Mouse (Mus musculus) retina, postnatal 1 day (tissue): Measurements from ENCODE around the gene Gm13889.

ENCODE experiments used
- DNase-seq: peaks from one replicate; pipeline ENCODE4 v3.0.0-alpha.2; 2012

The Gm13889 gene

GRCm38 (mm10) chr2:93956908-93957784 lies at the start of gene Gm13889:
Gm13889 (minus strand) TSS chr2:93957201.
- peak; percentile 90 for DNase-seq

GRCm38 (mm10) chr2:94002331-94002730 lies 45.3 kb upstream of the Gm13889 start:
- DNase-seq, result peak; percentile 89

DNA sequence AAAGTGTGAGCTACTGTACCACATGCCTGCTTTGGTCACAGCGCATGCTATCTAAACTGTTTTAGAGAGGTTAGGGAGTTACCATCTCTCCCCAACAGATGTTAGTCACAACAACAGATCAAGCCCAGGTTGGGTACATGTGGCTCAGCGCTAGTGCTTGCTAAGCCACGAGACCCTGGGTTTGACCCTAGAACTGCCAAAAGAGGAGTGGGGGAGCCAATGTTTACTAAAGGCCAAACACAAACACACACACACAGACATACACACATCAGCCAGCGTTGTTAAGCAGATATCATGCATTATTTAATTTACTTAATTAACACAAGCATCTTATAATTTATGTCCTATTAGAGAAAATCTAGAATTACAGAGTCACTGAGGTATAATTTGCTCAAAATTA lies 44.9 kb upstream of the Gm13889 start:
- DNase-seq, result no peak

DNA sequence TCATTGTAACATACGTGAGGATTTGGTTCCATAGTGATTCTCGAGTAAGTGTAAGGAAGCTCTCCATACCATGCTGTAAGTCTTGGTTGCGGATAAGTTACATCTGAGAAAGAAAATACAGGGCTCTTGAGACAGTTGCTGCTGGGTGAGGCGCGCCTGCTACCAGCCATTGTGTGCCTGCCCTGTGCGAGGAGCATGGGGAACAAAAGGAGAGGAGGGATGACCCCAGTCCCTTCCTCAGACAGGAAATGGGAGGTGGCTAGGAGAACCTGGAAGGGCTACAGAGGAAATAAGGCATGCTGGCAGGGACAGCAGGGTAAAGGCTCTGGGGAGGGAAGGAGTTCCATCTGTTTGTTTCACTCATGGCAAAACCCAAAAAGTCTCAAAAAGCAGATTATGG lies 44.4 kb upstream of the Gm13889 start:
- no peak for DNase-seq

DNA sequence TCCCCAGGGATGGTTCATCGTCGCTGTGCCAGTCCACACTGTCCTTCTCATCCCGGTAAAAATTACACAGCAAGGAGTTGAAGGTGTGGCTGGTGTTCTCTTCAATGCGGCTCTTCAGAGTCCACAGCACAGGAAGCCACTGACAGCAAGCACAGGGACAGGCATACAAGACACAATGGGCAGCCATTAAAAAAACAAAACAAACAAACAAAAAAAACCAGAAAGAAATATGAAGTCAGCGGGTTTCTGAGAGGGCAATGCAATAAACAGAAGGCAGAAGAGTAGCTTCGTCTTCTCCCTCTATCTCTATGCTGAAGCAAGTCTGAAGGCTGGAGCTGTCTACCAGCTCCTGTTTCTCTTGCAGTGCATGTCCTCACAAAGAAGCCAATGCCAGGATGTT lies 39.3 kb upstream of the Gm13889 start, which contains the start of gene Gm27027:
TSS of gene Gm27027 (minus strand) at position 101 of the 400 bp plus-strand sequence.
- no peak for DNase-seq

DNA sequence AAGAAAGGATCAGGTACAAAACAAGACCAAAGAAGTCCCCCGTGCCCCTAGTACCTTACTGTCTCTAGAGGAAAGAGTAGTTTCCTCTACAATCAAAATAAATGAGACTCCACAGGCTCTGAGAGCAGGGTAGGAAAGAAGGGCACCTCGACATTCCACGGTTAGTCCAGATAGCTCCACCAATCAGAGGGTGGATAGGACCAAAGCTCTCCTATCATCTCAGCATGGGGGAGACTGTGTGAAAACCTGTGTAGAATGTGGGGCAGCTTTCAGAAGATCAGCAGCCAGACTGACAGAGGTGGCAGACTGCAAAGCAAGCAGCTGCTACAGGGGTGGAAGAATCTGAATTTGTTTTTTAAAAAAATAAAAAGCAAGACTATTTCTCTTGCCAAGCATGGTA lies 35.8 kb upstream of the Gm13889 start:
- DNase-seq, result no peak

- DNase-seq, result no peak
Observed at GRCm38 (mm10) chr2:93992259-93992658, 35.3 kb upstream of the Gm13889 start.

GRCm38 (mm10) chr2:93991336-93991735 lies 34.3 kb upstream of the Gm13889 start:
- no peak for DNase-seq

DNA sequence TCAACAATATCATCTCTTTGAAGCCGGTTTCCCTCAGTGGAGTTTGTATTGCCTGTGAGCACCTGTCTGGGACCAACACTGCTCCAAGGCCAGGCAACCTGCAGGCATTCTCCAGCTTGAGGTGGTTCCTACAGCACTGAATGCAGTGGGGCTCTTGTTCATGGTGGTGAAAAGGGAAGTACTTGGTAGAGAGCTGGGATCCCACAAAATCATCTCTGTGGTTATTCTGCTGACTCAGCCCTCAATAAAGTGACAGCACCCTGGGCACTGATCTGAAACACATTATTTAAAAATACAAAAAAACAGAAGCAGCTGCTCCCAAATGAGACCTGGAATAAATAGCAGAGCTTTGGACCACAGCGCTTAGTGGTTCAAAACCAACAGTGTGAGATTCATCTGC lies 31.4 kb upstream of the Gm13889 start:
- DNase-seq, result no peak

DNA sequence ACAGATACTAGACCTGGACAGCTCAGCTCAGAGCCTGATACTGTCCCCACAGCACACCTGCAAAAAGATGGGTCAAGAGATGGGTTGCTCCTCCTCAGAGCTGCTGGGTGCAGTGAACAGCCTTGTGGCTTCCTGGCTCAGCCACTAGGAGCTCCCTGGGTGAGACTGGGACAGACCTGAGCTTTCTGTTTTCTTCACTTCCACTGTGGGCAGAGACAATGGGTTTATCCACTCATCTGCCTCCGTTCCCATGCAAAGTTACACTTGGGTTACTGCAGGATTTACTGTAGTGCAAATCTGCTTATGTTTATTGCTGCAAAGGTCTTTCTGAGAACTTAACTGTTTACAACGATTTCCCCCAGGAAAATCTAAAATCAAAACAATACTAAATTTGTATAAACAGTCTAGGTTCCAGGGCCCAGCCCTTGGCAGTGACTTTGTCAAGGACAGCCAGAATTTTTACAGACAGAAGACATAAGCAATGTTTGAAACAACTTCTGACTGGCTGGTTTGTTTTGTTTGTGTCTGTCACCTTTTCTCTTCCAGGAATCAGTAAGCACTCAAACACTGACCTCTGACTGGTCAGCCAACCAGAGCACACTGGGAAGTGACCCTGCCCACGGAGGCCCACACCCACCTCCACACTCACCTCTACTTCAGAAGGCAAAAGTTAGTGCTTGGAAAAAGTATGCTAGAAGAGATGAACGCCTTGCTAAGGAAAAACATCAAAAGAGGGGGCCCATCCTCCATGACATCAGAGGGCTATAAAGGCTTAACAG lies 25.6 kb upstream of the Gm13889 start:
- no peak for DNase-seq

- no peak for DNase-seq
Observed at GRCm38 (mm10) chr2:93979249-93980120, 22.5 kb upstream of the Gm13889 start.

DNA sequence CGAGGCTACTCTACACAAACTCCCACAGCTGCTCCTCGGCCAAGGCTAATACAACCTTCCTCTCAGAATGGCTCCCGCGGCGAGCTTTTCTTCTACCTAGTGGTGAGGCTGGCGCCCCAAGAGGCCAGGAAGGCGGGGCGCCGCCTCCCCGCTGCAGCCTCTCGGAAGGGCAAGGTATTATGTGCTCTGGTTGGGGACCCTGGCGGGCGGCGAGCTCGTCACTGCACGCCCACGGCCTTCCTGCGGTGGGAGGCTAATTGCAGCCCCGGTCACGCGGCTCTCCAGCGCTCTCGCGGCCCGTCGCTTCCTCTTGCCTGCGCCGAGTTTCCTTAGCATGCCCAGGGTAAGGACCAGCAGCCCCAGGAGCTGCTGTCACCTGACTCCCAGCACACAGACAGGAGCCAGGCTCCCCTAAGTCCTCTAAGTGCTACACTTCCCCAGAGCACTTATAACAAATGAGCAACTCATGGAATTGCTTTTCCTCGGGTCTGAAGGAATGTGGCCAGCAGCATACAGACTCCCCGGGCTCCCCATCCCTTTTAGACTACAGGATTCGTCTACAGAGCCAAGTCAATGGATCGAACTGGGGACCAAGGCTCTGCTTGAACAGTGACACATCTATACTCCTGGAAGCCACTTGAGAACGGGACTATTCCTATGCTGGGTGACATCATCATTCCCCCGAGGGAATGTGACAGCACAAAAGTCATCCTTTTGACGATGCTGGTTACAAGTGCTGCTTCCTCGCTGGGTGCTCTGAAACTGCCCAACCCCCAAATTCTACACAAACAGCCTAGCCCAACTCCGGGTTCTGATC lies 19.6 kb upstream of the Gm13889 start:
- DNase-seq, result peak; percentile 81

- peak; percentile 39 for DNase-seq
Observed at GRCm38 (mm10) chr2:93975526-93976435, 18.8 kb upstream of the Gm13889 start.

- DNase-seq, result peak; percentile 61
Observed at GRCm38 (mm10) chr2:93975041-93975440, 18.0 kb upstream of the Gm13889 start.

DNA sequence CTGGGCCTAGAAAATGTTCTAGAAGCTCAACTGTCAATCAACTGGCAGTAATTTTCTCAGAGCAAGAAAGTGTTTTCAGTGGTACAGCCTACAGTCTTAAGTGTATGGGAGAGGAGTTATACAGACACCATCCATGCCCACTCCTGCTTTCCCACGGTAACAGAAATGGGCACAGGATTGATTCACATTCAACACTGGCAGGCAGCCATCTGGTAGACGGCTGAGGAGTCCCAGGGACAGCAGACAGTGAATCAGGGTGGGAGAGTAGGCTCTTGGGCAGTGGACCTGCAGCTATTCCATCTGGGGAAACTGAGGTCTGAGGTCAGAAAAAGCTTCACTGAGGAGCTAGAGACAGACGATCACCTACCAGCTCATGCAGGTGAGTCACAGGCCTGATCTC lies 14.6 kb upstream of the Gm13889 start:
- DNase-seq, result no peak

GRCm38 (mm10) chr2:93964494-93965160 lies 7.6 kb upstream of the Gm13889 start:
- DNase-seq, result peak; percentile 45

DNA sequence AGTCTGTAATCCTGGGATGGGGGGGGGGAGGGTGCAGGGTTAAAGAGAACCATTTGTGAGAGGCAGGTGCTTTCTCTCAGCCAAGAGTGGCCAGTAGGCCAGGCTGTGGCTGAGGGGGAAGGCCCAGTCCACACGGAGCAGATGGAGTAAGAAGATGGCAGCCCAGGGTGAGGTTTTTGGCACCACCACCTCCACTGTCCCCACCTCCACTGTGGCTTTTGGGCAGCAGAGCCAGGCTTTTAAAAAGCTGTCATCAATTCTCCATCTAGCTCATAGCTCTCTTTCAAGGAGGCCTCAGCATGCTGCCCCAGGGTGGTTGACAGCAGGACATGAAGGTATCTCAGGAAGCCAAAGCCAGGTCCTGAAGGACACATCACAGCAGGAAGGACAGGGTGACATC lies 6.8 kb upstream of the Gm13889 start:
- no peak for DNase-seq

GRCm38 (mm10) chr2:93961716-93962115 lies 4.7 kb upstream of the Gm13889 start:
- DNase-seq, result no peak

GRCm38 (mm10) chr2:93959346-93959745 lies 2.3 kb upstream of the Gm13889 start:
- DNase-seq, result no peak

DNA sequence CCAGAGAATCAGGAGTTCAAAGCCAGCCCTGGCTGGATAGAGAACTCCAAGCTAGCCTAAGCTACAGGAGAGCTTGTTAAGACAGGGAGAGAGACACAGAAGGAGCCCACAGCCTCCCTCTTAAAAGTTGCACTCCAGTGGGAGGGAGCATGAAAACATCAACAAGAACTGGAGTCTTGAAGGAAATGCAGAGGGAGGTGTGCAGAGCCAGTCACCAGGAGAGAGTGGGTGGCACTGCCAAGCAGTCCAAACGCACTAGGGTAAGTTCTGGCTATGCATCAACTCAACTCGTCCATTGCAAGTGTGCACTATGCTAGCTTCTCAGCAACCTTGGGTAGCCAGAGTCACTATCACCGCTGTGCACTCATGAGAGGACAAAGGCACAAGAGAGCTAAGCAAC lies 1.2 kb upstream of the Gm13889 start:
- peak; percentile 9 for DNase-seq
